In genomic region chr10:73805069-73805468, GRCm38 (mm10) we compare ENCODE assay signal across 17 mouse cellular contexts.
"Had no signal": no experiment of that assay in that cellular context is flagged by ENCODE, and none has a peak within 500 bp of the region (broad histone marks: within the 10 kb centered on the region; RNA-seq: fewer than 3 reads in every experiment).

No protein-coding gene starts in this region.

- H3K4me2 ChIP-seq: neural tube, embryonic 12.5 days; neural tube, embryonic 13.5 days; neural tube, embryonic 15.5 days; stomach, embryonic 15.5 days had no signal

- H3K9me3 ChIP-seq: neural tube, embryonic 12.5 days; neural tube, embryonic 13.5 days; neural tube, embryonic 15.5 days; stomach, embryonic 15.5 days had no signal

- H3K4me1 ChIP-seq: neural tube, embryonic 12.5 days; neural tube, embryonic 13.5 days; neural tube, embryonic 15.5 days; stomach, embryonic 15.5 days had no signal

- H3K27me3 ChIP-seq: neural tube, embryonic 12.5 days; neural tube, embryonic 13.5 days; neural tube, embryonic 15.5 days; stomach, embryonic 15.5 days had no signal

- H3K27ac ChIP-seq: neural tube, embryonic 12.5 days; neural tube, embryonic 13.5 days; neural tube, embryonic 15.5 days; stomach, embryonic 15.5 days; stomach, postnatal 0 days had no signal

- H3K36me3 ChIP-seq: neural tube, embryonic 12.5 days; neural tube, embryonic 13.5 days; neural tube, embryonic 15.5 days; stomach, embryonic 15.5 days had no signal

- DNase-seq: retina, postnatal 1 day; right cerebral cortex, adult 18-20 months; right cerebral cortex, postnatal 14 days; right cerebral cortex, postnatal 25 days; right cerebral cortex, postnatal 4 days; spleen, adult 18-20 months; thymus, adult 18-20 months; thymus, adult 2 months; thymus, postnatal 14 days; thymus, postnatal 25 days; thymus, postnatal 36 days; thymus, postnatal 4 days had no signal

- H3K4me3 ChIP-seq: neural tube, embryonic 12.5 days; neural tube, embryonic 13.5 days; neural tube, embryonic 15.5 days; stomach, embryonic 15.5 days had no signal

- H3K9ac ChIP-seq: neural tube, embryonic 12.5 days; neural tube, embryonic 13.5 days; neural tube, embryonic 15.5 days; stomach, embryonic 15.5 days had no signal
